In the genomic region with DNA sequence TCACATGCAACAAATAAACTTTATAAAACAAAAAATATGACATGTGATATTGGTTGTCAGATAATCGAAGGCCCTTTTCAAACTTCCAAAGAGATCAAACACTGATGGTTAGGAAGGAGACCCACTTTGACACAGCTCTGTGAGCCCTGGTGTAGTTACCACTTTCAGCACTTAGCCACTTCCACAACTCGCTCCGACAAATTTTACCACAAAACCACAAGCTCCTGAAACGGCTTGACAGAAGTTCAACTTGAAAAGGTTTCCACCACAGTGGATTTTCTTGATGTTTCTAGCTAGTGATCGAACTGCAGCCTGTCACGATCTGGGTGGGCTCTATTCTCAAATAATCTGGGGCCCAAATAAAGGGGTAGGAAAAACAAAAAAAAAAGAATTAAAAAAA, we compare ENCODE assay signal across 22 mouse cellular contexts.
A peak's percentile ranks its signal among the peaks of the same experiment; 100 is the strongest.
DNase-seq lines count a peak whose midpoint lies in the region; ATAC-seq and TF ChIP-seq lines count a peak whose summit lies in the region.
"Had no signal": no experiment of that assay in that cellular context is flagged by ENCODE, and none has a peak within 500 bp of the region (broad histone marks: within the 10 kb centered on the region; RNA-seq: fewer than 3 reads in every experiment).

No protein-coding gene starts in this region.

- peak overlapping the region; percentile 9; the same call in 1 of the 2 replicates for H3K27ac ChIP-seq in lung, postnatal 0 days (ENCODE audit: low read length)
- no peak overlapping the region for H3K27ac ChIP-seq in CH12.LX (ENCODE audit: insufficient read depth, low read depth)
- no peak overlapping the region for H3K27ac ChIP-seq in midbrain, embryonic 14.5 days (replicated peaks; ENCODE audit: low read depth, low read length)
- H3K27ac ChIP-seq in forebrain, embryonic 15.5 days (replicated peaks): no peak overlapping the region
- H3K27ac ChIP-seq: forebrain, embryonic 10.5 days; heart, embryonic 15.5 days; hindbrain, embryonic 14.5 days; layer of hippocampus, adult 2 months; limb, embryonic 12.5 days; liver, embryonic 12.5 days; macrophage; midbrain, embryonic 13.5 days; neural tube, embryonic 13.5 days had no signal

- no peaks in the 10 kb centered on the region for H3K36me3 ChIP-seq in lung, postnatal 0 days (ENCODE audit: insufficient read depth, low read length)
- no peaks in the 10 kb centered on the region for H3K36me3 ChIP-seq in CH12.LX (replicated peaks in 1 of 2; ENCODE audit: control insufficient read depth in 1 of 2, insufficient read depth in 1 of 2, low read length in 1 of 2)
- no peaks in the 10 kb centered on the region for H3K36me3 ChIP-seq in midbrain, embryonic 14.5 days (ENCODE audit: control insufficient read depth, insufficient read depth, low read length)
- no peaks in the 10 kb centered on the region for H3K36me3 ChIP-seq in forebrain, embryonic 15.5 days
- H3K36me3 ChIP-seq: forebrain, embryonic 10.5 days; heart, embryonic 15.5 days; limb, embryonic 12.5 days; liver, embryonic 12.5 days; midbrain, embryonic 13.5 days; neural tube, embryonic 13.5 days had no signal

- TF ChIP-seq EP300 in lung, postnatal 0 days (IDR thresholded peaks at IDR 0.05): no peak
- TF ChIP-seq EP300 in CH12.LX (IDR thresholded peaks at IDR 0.05; ENCODE audit: low read length): peak; percentile 64

- in situ Hi-C loops in CH12.LX (cut with MboI; ENCODE audit: low pct_ligation_motif_present, low pct_unique_long_range_greater_than_20kb, low sequenced_read_pairs): no loop called here

- H3K9me3 ChIP-seq in lung, postnatal 0 days (ENCODE audit: low read length): no peaks in the 10 kb centered on the region
- no peaks in the 10 kb centered on the region for H3K9me3 ChIP-seq in CH12.LX (replicated peaks; ENCODE audit: low read length)
- H3K9me3 ChIP-seq in midbrain, embryonic 14.5 days (ENCODE audit: control insufficient read depth, low read length): no peaks in the 10 kb centered on the region
- no peaks in the 10 kb centered on the region for H3K9me3 ChIP-seq in forebrain, embryonic 15.5 days
- H3K9me3 ChIP-seq: forebrain, embryonic 10.5 days; heart, embryonic 15.5 days; limb, embryonic 12.5 days; liver, embryonic 12.5 days; midbrain, embryonic 13.5 days; neural tube, embryonic 13.5 days had no signal

- TF ChIP-seq POLR2A in CH12.LX (IDR thresholded peaks at IDR 0.05; ENCODE audit: low read depth, low read length): no peak

- no peak for TF ChIP-seq CTCF in lung, postnatal 0 days (IDR thresholded peaks at IDR 0.05)
- no peak for TF ChIP-seq CTCF in CH12.LX (conservative IDR thresholded peaks at IDR 0.05 in 1 of 2, IDR thresholded peaks at IDR 0.05 in 1 of 2; ENCODE audit: low read depth in 2 of 2, low read length in 2 of 2)

- H3K4me2 ChIP-seq in lung, postnatal 0 days (replicated peaks; ENCODE audit: low read depth, low read length): no peak overlapping the region
- H3K4me2 ChIP-seq in CH12.LX (ENCODE audit: insufficient read depth, low read depth, poor library complexity, severe bottlenecking): peak overlapping the region; percentile 66
- H3K4me2 ChIP-seq in midbrain, embryonic 14.5 days (ENCODE audit: low read length): no peak overlapping the region
- H3K4me2 ChIP-seq in forebrain, embryonic 15.5 days (replicated peaks): no peak overlapping the region
- H3K4me2 ChIP-seq: heart, embryonic 15.5 days; hindbrain, embryonic 14.5 days; limb, embryonic 12.5 days; liver, embryonic 12.5 days; midbrain, embryonic 13.5 days; neural tube, embryonic 13.5 days had no signal

- ATAC-seq in lung, postnatal 0 days: no peak
- ATAC-seq in megakaryocyte-erythroid progenitor cell, adult 5-6 weeks (replicated peaks; ENCODE audit: low FRiP score, low TSS enrichment, poor library complexity, severe bottlenecking): 0 out of 2 replicates have a peak, but pooled peaks have one; percentile 41
- no peak for ATAC-seq in midbrain, embryonic 14.5 days (ENCODE audit: low FRiP score, low TSS enrichment)
- no peak for ATAC-seq in forebrain, embryonic 15.5 days (replicated peaks)
- ATAC-seq: liver, embryonic 12.5 days; midbrain, embryonic 13.5 days had no signal

- no peak; the same call in 1 of the 2 replicates for TF ChIP-seq RAD21 in CH12.LX (IDR thresholded peaks at IDR 0.05; ENCODE audit: low read depth, low read length)

- no peaks in the 10 kb centered on the region for H3K4me1 ChIP-seq in lung, postnatal 0 days (ENCODE audit: insufficient read depth, low read depth, low read length)
- H3K4me1 ChIP-seq in CH12.LX (ENCODE audit: control insufficient read depth in 1 of 2, insufficient read depth in 2 of 2): peaks cover 3 to 17% of the 10 kb centered on the region in 2 experiments; a peak in 3 of 4 replicates
- no peaks in the 10 kb centered on the region for H3K4me1 ChIP-seq in midbrain, embryonic 14.5 days (ENCODE audit: control insufficient read depth, insufficient read depth, low read length)
- no peaks in the 10 kb centered on the region for H3K4me1 ChIP-seq in forebrain, embryonic 15.5 days
- H3K4me1 ChIP-seq: forebrain, embryonic 10.5 days; heart, embryonic 15.5 days; limb, embryonic 12.5 days; liver, embryonic 12.5 days; midbrain, embryonic 13.5 days; neural tube, embryonic 13.5 days had no signal

- dilution Hi-C loops in CH12.LX (cut with MboI; ENCODE audit: extremely low pct_ligation_motif_present, extremely low pct_unique_long_range_greater_than_20kb, low sequenced_read_pairs): no loop called here

- H3K27me3 ChIP-seq in lung, postnatal 0 days (replicated peaks; ENCODE audit: insufficient read depth, low read length): no peaks in the 10 kb centered on the region
- no peaks in the 10 kb centered on the region for H3K27me3 ChIP-seq in CH12.LX (replicated peaks)
- no peaks in the 10 kb centered on the region for H3K27me3 ChIP-seq in midbrain, embryonic 14.5 days (ENCODE audit: control insufficient read depth, insufficient read depth, low read length)
- H3K27me3 ChIP-seq in forebrain, embryonic 15.5 days: no peaks in the 10 kb centered on the region
- H3K27me3 ChIP-seq: heart, embryonic 15.5 days; limb, embryonic 12.5 days; liver, embryonic 12.5 days; midbrain, embryonic 13.5 days; neural tube, embryonic 13.5 days had no signal

- 60% methylated on average over 6 of the region's 6 CpGs for WGBS in lung, postnatal 0 days
- 91% methylated on average over 6 of the region's 6 CpGs for WGBS in midbrain, embryonic 14.5 days
- WGBS in forebrain, embryonic 15.5 days: 80% methylated on average over 6 of the region's 6 CpGs

- H3K4me3 ChIP-seq in lung, postnatal 0 days (ENCODE audit: low read depth, low read length): no peak overlapping the region
- no peak overlapping the region for H3K4me3 ChIP-seq in CH12.LX (replicated peaks in 1 of 3; ENCODE audit: low read depth in 2 of 3, low read length in 2 of 3, poor library complexity in 1 of 3)
- no peak overlapping the region for H3K4me3 ChIP-seq in midbrain, embryonic 14.5 days (replicated peaks; ENCODE audit: low read depth, low read length)
- no peak overlapping the region for H3K4me3 ChIP-seq in forebrain, embryonic 15.5 days
- H3K4me3 ChIP-seq: forebrain, embryonic 10.5 days; heart, embryonic 15.5 days; layer of hippocampus, adult 2 months; limb, embryonic 12.5 days; liver, embryonic 12.5 days; midbrain, embryonic 13.5 days; neural tube, embryonic 13.5 days had no signal

- no peak overlapping the region for H3K9ac ChIP-seq in lung, postnatal 0 days (replicated peaks; ENCODE audit: low read depth)
- no peak overlapping the region for H3K9ac ChIP-seq in CH12.LX (ENCODE audit: insufficient read depth, low read depth)
- H3K9ac ChIP-seq in midbrain, embryonic 14.5 days (replicated peaks; ENCODE audit: low read length): no peak overlapping the region
- no peak overlapping the region for H3K9ac ChIP-seq in forebrain, embryonic 15.5 days (replicated peaks)
- H3K9ac ChIP-seq: heart, embryonic 15.5 days; hindbrain, embryonic 14.5 days; limb, embryonic 12.5 days; liver, embryonic 12.5 days; midbrain, embryonic 13.5 days; neural tube, embryonic 13.5 days had no signal

- no peak for DNase-seq in lung, postnatal 0 days (ENCODE audit: low spot score)
- DNase-seq in lung, postnatal 4 days: no peak
- DNase-seq in CH12.LX (ENCODE audit: extremely low read depth): peak; percentile 52
- peak; percentile 27 for DNase-seq in fibroblast of lung, adult 2 months (ENCODE audit: low read depth)
- no peak for DNase-seq in layer of hippocampus, adult 8-10 months (ENCODE audit: low spot score in 2 of 2)
- no peak for DNase-seq in midbrain, embryonic 14.5 days
- DNase-seq: heart, postnatal 36 days; lung, adult 2 months; right cerebral cortex, postnatal 25 days; spleen, adult 18-20 months; thymus, postnatal 4 days had no signal

- no peaks in the 10 kb centered on the region for H3K79me2 ChIP-seq in CH12.LX (replicated peaks; ENCODE audit: control insufficient read depth, extremely low read depth, insufficient read depth, poor library complexity, severe bottlenecking)

TF ChIP-seq in CH12.LX, 34 proteins besides CTCF, POLR2A, EP300 and RAD21:
- TF ChIP-seq MAFK (IDR thresholded peaks at IDR 0.05; ENCODE audit: insufficient replicate concordance, low read length) (peak; percentile 58; the same call in 1 of the 2 replicates), E2F4 (IDR thresholded peaks at IDR 0.05; ENCODE audit: insufficient replicate concordance, low read depth, low read length) (no peak), BHLHE40 (IDR thresholded peaks at IDR 0.05; ENCODE audit: low read depth, low read length) (peak; percentile 41; the same call in 1 of the 2 replicates), ZMIZ1 (IDR thresholded peaks at IDR 0.05; ENCODE audit: low read depth, low read length) (no peak)

Comparison
In these comparisons a context has a peak if more than half of its experiments do, and no peak if none do; other contexts are left out.
1. DNase-seq: peak in CH12.LX (single experiment) and fibroblast of lung, adult 2 months (single experiment); none in lung, postnatal 0 days (single experiment), lung, postnatal 4 days (0 of 2), layer of hippocampus, adult 8-10 months (0 of 2) and midbrain, embryonic 14.5 days (single experiment).